Mouse (Mus musculus): ENCODE measurements around the gene Chdh. TPM values are rescaled to one million over a fixed set of nuclear protein-coding genes. Genes with fewer than 3 reads are reported as not detected.

Chdh gene
- total RNA-seq, 1 experiment from 2014 or later, result not detected

DNA sequence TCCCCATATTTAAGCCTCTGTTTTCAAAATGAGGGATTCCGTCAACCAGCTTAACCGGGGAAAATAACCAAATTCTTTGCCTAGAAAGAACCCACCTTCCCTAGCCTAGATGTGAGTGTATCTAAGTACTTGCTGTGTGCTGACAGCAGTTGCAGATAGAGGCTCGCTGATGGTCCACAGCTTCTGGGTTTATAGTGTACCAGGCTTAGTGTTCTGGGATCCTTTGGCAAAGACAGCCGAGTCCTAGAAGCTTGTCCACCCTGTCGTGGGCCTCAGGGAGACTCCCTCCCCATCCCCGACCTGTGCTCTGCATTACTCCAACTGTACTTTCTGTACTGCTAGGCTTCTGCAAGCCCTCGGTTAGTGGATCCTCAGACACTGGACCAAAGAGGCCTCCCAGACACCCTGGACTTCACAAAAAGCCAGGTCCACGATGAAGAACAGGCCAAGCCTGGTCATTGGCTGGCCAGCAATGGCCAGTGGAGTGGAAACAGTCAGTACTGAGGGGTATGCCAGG lies 36.9 kb downstream of the Chdh start:
- no peak for ATAC-seq (replicated peaks; ENCODE audit: insufficient number of reproducible peaks, low FRiP score, low TSS enrichment, poor library complexity, severe bottlenecking)

DNA sequence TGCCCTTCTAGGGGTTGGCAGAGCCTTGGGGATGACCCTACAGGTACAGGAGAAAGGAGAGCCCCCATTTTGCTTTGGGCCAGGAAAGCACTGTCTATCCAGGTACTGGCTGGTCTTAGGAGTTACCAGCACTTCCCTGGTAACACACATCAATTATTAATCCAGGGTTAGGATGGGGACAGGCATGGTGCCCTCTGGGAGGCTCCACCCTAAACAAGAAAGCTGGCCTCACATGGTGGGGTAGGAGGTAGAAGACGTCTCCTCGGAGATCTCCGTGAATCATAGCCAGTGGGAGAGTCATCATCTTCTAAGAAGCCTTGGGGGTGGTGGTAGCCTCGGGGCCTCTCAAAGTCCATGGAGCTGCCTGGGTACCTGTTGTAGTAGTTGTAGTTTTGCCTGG lies 38.2 kb downstream of the Chdh start:
- ATAC-seq (replicated peaks; ENCODE audit: insufficient number of reproducible peaks, low FRiP score, low TSS enrichment, poor library complexity, severe bottlenecking), result no peak

DNA sequence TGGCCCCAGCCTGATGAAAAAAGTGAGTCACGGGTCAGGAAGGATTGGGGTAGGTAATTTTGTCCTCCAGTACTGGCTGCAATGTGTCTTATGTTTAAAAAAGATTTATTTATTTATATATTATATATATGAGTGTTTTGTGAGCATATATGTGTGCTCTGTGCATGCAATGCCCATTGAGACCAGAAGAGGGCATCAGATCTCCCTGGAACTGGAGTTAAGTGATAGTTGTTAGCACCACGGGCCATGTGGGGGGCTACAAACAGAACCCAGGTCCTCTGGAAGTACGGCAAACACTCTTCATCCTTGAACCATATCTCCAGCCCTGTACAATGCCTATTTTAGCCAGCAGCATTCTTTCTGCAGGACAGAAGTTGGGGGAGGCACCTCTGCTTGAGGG lies 39.2 kb downstream of the Chdh start:
- no peak for ATAC-seq (replicated peaks; ENCODE audit: insufficient number of reproducible peaks, low FRiP score, low TSS enrichment, poor library complexity, severe bottlenecking)

DNA sequence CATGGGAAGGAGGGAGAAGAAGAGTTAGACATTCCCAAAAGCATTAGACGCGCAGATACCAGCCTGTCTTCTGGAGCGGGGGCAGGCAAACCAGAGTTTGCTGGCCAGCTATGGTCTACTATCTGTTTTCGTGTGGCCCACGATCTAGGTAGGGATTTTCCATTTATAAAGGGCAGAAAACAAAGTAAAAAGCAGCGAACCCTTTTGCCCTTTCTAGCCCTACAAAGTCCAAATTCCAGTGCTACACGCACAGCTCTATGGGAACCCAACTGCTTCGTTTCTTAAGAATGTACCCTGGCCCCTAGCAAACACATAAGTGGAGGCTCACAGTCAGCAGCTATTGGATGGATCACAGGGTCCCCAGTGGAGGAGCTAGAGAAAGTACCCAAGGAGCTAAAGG lies 41.5 kb downstream of the Chdh start:
- ATAC-seq (replicated peaks; ENCODE audit: insufficient number of reproducible peaks, low FRiP score, low TSS enrichment, poor library complexity, severe bottlenecking), result no peak

DNA sequence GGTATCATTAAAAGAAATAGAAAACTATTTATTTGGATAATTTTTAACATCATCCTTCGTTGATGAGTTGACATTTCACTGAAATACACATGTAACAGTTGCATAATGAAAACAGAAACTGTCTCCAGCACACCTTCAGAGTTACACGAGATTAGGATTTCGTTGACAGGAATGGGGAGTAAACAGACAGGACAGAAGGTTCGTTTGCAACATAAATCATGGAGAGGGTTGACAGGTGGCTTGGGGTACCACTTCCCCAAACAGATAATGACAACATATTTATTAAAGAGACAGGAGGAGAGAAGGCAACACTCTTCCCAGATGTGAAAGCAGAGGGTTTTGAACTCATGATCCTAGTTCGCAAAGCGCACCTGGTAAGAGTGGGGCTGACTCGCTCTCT lies 46.1 kb downstream of the Chdh start:
- ATAC-seq (replicated peaks; ENCODE audit: insufficient number of reproducible peaks, low FRiP score, low TSS enrichment, poor library complexity, severe bottlenecking), result no peak

DNA sequence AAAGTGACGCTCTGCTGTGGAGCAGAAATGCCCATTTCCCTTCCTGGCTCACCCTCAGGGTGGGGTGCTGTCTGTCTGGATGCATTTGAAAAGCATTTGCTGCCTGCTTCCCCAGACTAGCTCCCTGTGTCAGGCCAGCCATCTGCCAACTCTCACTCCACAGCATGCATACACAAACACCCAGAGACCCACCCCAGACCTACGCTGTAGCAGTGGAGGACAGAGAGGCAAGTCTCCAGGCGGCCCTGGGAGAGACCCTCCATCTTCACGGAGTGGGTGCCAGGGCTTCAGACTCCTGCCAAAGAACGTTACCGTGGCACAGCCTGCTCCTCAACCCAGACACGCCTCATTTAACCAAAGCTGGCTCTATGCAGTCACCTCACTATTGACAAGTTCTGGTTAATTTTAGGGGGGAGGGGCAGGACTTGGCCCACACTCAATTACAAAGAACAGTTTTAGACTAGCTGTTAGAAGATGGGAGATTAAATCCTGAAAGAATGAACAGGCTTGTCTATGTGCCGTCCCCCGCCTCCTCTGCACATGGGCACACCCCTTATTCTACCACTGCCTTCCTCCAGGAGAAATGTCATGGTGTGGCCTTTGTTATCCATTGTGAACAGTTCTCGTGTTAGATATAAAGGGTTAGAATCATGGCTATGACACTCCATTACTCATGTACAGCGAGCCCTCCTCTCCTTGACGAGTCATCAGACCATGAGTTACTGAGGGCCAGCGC lies 47.4 kb downstream of the Chdh start:
- 0 out of 2 replicates have a peak, but pooled peaks have one; percentile 13 for ATAC-seq (replicated peaks; ENCODE audit: insufficient number of reproducible peaks, low FRiP score, low TSS enrichment, poor library complexity, severe bottlenecking)

DNA sequence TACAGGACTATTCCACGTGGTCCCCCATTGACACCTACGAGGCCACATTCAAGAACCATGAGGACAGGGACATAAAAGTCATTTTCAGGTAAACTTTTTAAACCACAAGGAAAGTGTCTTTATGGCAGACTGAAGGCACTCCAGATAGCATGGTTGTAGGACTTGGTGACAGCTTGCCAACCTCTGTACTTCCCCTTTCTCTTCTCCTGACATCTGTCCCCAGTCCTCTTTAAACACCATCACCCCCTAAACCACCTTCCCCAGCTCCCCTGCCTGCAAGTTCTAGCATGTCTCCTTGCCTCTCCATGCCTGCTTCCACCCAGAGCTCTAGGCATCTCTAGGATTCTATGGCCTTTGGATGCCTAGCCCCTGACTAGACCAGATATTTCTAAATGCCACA lies 56.0 kb downstream of the Chdh start:
- no peak for ATAC-seq (replicated peaks; ENCODE audit: insufficient number of reproducible peaks, low FRiP score, low TSS enrichment, poor library complexity, severe bottlenecking)

DNA sequence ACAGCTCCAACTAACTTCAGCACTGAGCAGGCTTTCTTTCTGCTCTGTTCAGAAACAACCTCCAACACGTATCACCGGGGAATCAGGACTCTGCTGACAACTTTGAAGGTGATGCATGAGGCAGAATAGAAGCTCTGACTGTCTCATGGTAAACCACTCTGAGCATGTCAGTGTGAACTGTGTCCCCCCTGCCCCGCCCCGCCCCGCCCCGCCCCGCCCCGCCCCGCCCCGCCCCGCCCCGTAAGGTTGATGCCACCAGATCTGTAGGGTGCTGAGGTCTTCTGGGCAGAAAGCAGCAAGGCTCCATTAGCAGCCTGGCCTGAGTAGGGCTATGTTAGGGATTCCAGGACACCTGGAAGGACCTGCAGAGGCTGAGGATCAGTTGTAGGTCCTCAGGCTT lies 57.9 kb downstream of the Chdh start:
- ATAC-seq (replicated peaks; ENCODE audit: insufficient number of reproducible peaks, low FRiP score, low TSS enrichment, poor library complexity, severe bottlenecking), result no peak

DNA sequence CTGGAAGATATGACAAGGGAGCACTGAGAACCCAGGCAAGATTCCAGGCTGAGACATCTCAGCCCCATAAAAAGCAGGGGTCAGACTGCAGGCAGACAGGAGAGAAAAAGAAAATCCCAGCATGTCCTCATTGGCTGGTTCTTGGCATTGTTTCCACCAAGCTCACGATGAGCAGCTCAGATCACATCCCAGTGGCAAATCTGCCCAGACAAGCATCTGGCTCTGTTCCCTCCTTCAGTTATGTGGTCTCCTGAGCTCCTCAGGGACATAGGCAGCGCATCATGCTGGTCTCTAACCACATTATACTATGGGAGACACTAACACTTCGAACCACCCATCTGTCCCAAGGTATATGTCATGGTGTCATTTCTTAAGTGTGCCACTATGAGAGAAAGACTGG lies 59.7 kb downstream of the Chdh start:
- no peak for ATAC-seq (replicated peaks; ENCODE audit: insufficient number of reproducible peaks, low FRiP score, low TSS enrichment, poor library complexity, severe bottlenecking)

DNA sequence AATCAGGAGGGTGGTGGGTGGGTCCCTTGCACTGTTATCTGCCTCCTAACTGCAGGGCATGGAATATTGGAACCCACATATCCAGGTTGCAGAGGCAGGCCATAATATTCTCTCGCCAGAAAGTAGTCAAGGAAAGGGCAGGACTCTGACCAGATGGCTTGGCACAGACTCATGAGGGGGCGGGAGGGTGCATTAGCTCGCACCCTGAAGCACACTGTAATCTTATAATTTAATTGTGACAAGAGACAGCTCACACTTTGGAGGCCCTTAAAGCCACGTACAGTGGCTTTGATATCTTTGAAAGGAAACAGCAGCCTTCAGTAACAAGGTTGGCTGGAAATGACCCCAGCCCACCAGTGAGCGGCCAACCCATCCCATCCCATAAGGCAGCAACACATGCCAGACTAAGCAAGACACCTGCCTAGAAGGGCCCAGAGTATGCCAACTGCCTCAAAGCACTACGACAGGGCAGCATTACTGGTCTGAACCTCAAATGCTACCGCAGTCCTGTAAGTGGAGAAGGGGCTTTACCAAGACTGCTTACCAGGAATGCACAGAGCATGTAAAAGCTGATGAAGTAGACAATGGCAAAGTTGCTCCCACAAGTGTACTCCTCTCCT lies 66.6 kb downstream of the Chdh start:
- ATAC-seq (replicated peaks; ENCODE audit: insufficient number of reproducible peaks, low FRiP score, low TSS enrichment, poor library complexity, severe bottlenecking), result no peak

DNA sequence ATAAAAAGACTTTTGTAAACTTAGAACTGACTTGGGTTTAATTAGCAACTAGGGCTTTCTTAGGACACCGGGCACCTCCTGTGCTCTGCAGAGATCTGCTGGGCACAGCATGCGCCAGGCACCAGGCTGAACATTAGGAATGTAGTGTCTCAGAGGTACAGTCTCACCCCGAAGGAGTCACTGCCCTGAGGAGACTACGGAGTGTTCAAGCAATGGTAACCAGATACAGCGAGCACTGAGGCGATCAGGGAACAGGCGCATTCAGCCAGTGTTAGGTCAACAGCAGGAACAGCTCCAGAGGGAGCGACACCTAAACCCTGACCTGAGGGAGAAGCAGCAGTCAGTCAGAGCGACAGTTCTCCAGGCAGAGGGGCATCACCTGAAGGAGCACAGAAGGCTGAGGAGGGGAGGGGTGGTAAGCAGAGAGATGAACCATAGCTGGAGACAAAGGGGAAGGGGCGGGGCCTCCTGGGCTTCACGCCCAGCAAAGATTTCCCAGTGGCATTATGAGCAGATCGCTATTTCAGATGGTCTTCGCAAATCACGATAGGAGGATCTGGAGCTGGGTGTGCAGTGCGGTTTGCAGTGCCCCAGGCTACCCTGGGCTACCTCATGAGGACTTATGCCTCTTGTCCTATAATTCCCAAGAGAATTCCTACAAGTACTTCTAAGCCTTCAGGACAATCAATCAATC lies 69.4 kb downstream of the Chdh start:
- ATAC-seq (replicated peaks; ENCODE audit: insufficient number of reproducible peaks, low FRiP score, low TSS enrichment, poor library complexity, severe bottlenecking), result no peak

DNA sequence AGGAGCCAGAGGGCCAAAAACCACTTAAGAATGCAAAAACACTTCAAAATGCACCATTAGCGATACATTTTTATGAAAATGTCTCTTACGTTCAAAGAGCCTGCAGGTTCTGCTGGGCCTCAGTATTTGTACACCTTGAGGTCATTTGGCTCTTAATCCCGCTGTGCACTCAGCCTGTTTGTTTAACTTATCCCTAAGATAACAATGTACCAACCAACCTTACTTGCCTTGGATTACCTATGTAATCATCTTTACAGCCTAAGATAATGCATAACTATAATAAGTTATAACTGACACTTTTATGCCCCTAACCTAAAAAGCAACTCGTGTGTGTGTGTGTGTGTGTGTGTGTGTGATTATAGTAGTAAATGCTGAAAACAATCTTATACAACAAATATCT lies 70.9 kb downstream of the Chdh start:
- ATAC-seq (replicated peaks; ENCODE audit: insufficient number of reproducible peaks, low FRiP score, low TSS enrichment, poor library complexity, severe bottlenecking), result no peak

Other genes starting within 250 kb of the Chdh start
- 363 to 500 TPM (median 474 TPM) in 3 replicates for gene Selenok, start 40.7 kb upstream of the Chdh start, total RNA-seq (2017)
- gene Actr8, start 30.7 kb upstream of the Chdh start, total RNA-seq (2017), result 36.7 to 66.2 TPM (median 39.9 TPM) in 3 replicates
- 0.32 to 0.39 TPM in 2 of 3 replicates, not detected in the other for gene Il17rb, start 127 bp upstream of the Chdh start, total RNA-seq (2017)